Mouse (Mus musculus) left cerebral cortex, postnatal 14 days (tissue): Measurements from ENCODE around the gene Dusp27. TPM values are rescaled to one million over a fixed set of nuclear protein-coding genes. Genes with fewer than 3 reads are reported as not detected.
A peak's percentile ranks its signal among the peaks of the same experiment; 100 is the strongest.

Source experiments
- DNase-seq, 2 experiments: peaks; one replicate each; pipeline ENCODE4 v3.0.0; 2021 to 2022; ENCODE audit warnings: low spot score in 2 of 2, mixed read lengths in 1 of 2
- intact Hi-C: fragments of 180-260 bp; cut with DNase I; formaldehyde crosslinking; loops from one replicate; pipeline ENCODE4 v1.15.1; 2025
- long read RNA-seq, 2 experiments: library from polyadenylated mRNA; stranded (forward); transcript quantifications; one replicate each; pipeline ENCODE4 v2.0.0; 2021
- total RNA-seq, 2 experiments: library from RNA; stranded (reverse); gene quantifications; 2 replicates each; pipeline ENCODE4 v1.2.3; 2021

The Dusp27 gene
- total RNA-seq, result under 1 TPM; 0.35 to 0.55 TPM
- long read RNA-seq, experiment 1, partial matches to known transcripts, result 0 of 1 reads
- long read RNA-seq, experiment 1, other reads (novel, unspliced or antisense), result 1 of 1 reads
- long read RNA-seq, experiment 2, result 0 reads

GRCm38 (mm10) chr1:166127719-166128118 is at the start of gene Dusp27:
Gene Dusp27, minus strand, starts transcription at chr1:166127922.
- intact Hi-C loops, result no loop called here
- no peak for DNase-seq

DNA sequence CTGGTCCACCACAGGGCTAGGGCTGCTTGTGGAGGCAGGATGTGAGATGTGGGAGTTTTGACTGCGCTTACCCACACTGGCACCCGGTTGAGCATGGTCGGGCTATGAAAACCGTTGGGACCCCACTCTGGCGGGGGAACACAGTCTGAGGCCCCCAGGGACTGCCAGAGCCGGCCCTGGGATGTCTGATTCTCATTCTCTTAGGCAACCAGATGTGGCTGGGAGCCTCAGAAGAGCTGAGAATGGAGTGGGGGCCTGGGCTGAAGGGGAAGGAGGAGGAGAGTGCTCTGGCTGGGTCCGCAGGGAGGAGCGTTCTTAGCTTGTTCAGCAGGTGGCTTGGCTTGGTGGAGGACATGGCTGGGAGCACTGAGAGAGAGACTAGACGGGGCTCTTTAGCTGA is 45.9 kb upstream of the Dusp27 start:
- DNase-seq, result no peak
- intact Hi-C loops, result no loop called here

- DNase-seq, result no peak
- intact Hi-C loops, result no loop called here
Measured at GRCm38 (mm10) chr1:166172992-166173391, 45.3 kb upstream of the Dusp27 start.

GRCm38 (mm10) chr1:166170852-166171251 is 43.1 kb upstream of the Dusp27 start:
- intact Hi-C loops, result no loop called here
- no peak for DNase-seq

DNA sequence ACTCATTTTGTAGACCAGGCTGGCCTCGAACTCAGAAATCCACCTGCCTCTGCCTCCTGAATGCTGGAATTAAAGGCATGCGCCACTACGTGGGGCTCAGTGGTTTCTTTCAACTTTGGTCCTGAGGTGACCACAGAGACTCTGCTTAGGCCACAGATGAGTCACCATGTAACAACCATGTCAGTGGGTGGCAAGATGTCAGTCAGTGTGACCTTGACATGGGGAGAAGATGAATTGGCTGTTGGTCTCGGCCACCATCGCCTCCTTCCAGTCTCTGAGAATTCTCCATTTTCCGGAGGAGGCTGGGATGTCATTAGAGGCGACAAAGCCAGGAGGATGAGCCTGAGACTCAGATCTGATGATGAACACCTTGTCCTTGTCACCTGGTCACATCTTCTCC is 42.0 kb upstream of the Dusp27 start:
- DNase-seq, result no peak
- intact Hi-C loops, result no loop called here

- no peak for DNase-seq
- intact Hi-C loops, result no loop called here
Measured at GRCm38 (mm10) chr1:166168017-166168416, 40.3 kb upstream of the Dusp27 start.

- DNase-seq, result no peak
- intact Hi-C loops, result no loop called here
Measured at GRCm38 (mm10) chr1:166167405-166167804, 39.7 kb upstream of the Dusp27 start.

- no peak for DNase-seq
- intact Hi-C loops, result no loop called here
Measured at GRCm38 (mm10) chr1:166165159-166165558, 37.4 kb upstream of the Dusp27 start.

GRCm38 (mm10) chr1:166164580-166164979 is 36.9 kb upstream of the Dusp27 start:
- DNase-seq, result no peak
- intact Hi-C loops, result loop anchor here (5.0 kb wide), 2 partner anchors 88 to 198 kb away; partner anchors contain the start of gene Ildr2

GRCm38 (mm10) chr1:166160569-166161445 is 33.1 kb upstream of the Dusp27 start:
- intact Hi-C loops, result loop anchor here (1.0 to 5.0 kb wide), 3 partner anchors 91 to 201 kb away; partner anchors contain the start of gene Ildr2
- DNase-seq, result peak; percentile 55 to 85

GRCm38 (mm10) chr1:166160111-166160510 is 32.4 kb upstream of the Dusp27 start:
- intact Hi-C loops, result loop anchor here (1.0 to 5.0 kb wide), 3 partner anchors 92 to 202 kb away; partner anchors contain the start of gene Ildr2

GRCm38 (mm10) chr1:166158664-166159063 is 30.9 kb upstream of the Dusp27 start:
- no peak for DNase-seq
- intact Hi-C loops, result no loop called here

More at GRCm38 (mm10) chr1:166160111-166160510, 32.4 kb upstream of the Dusp27 start:
- DNase-seq, result no peak

DNA sequence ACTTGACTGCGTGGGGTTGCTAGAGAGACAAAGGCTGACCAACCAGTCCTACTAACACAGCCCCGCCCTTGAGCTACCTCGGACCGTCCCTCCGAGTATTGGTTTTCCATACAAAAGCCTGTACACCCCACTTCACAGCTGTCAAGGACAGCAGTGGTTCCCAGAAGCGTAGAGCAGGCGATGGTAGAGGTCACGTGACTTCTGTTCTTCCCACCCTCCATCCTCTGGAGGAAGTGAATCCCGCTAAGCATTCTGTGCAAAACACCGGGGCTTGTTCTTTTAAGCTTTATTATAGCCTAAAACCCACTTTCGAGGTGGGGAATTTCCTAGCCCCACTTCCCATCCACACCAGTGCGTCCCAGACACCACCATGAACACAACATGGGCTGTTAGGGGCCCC is 30.0 kb upstream of the Dusp27 start:
- DNase-seq, result no peak
- intact Hi-C loops, result no loop called here

DNA sequence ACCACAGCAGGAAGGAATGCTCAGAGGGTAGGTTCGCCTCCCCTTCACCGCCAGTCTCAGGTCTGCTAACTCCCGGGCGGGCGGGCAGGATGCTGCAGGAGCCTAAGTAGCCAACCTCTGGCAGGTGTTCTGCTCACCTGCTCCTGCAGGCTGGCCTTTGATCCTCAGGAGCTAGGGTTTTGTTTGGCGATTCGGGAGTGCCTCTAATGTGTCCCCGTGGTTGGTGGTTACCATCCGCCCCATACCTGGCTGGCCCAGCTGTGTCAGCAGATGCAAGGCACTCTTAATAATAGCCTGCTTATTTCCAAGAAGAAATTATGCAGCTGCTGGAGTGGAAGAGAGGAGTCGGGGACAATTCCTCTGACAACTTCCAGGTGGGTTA is 27.4 kb upstream of the Dusp27 start:
- DNase-seq, result no peak
- intact Hi-C loops, result no loop called here

GRCm38 (mm10) chr1:166154162-166155112 is 26.7 kb upstream of the Dusp27 start:
- intact Hi-C loops, result loop anchor here (1.0 to 5.0 kb wide), 2 partner anchors 107 to 379 kb away; no protein-coding TSS in a partner anchor
- DNase-seq, result peak; percentile 68 to 86

DNA sequence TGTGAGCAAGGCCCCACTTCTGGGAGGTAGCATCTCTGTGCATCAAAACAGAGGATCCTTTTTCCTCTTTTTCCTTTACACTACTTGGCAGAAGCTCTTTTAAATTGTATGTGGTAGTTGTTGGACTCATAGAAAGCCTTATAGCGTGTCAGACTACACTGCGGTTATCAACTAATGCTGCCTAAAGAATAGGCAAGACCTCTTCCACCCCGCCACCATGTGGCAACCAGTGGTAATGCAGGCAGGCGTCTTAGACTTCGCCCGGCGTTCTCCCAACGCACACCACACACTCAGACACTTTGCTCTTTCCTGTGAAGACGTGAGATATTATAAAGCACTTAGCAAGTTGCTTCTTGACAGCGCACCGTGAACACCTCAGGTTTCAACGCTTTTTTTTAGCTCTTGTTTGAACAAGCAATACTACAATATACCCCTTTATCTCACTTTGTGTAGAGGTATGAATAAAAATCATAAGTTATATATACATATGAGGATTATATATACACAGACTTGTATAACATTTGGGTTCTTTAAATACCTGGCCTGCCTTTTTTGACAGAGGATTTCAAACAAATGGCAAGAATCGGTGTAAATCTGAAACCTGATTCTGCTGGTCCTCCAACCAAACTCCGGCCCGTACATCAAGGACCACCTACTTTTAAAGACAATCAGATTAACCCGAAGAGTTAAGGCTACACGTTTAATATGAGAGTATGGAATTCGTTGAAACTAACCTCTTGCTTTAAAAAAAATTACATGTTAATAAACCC is 25.8 kb upstream of the Dusp27 start:
- DNase-seq, result peak; percentile 91 to 94
- intact Hi-C loops, result loop anchor here (1.0 to 5.0 kb wide), 4 partner anchors 106 to 378 kb away; partner anchors contain the start of gene Pou2f1

- intact Hi-C loops, result loop anchor here (2.0 to 5.0 kb wide), 3 partner anchors 105 to 371 kb away; partner anchors contain the start of gene Pou2f1
Measured at GRCm38 (mm10) chr1:166152034-166152433, 24.3 kb upstream of the Dusp27 start.

DNA sequence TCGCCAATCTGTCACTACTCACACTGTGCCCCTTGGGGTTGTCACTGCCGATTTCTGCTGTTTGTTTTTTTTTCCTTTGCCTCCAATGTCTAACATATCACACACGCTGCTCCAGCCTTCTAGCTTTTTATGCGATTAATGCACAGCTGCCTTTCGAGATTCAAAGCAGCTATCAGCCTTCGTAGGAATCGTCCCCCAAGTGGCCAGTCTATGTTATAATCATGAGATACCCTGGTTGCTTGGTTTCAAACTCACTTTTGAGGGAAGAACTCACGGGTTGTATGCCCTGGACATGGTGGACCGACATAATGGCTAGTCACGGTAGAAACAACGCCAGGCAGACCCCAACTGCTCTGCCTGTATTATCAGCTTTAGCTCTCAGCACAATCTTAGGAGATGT is 23.6 kb upstream of the Dusp27 start:
- DNase-seq, result no peak
- intact Hi-C loops, result loop anchor here (5.0 kb wide), 1 partner anchor 104 kb away; no protein-coding TSS in a partner anchor

More at GRCm38 (mm10) chr1:166152034-166152433, 24.3 kb upstream of the Dusp27 start:
- DNase-seq, result no peak
